Mouse (Mus musculus): Measurements from ENCODE around the gene Hoxb9.

DNA sequence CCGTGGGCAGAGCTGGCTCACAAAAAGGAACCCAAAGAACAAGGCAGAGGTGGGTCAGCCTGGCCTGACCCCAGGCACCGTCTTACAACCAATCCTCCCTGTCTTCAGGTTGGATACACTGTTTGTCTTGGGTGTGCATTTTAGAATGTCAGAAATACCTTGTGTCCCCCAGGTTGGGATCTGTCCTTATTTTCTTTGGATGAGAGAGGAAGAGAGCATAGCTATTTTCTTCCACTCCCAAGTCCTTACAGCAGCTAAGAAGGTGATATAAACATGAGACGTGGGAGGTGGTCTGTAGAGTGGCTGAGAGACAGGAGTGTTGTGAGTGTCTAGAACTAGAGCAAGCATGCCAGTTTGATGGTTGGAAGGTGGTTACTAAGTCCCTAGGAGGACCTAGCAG lies 26.2 kb downstream of the Hoxb9 start:
- TF ChIP-seq HCFC1 (IDR thresholded peaks at IDR 0.05; ENCODE audit: borderline replicate concordance, insufficient read depth, low read length): no peak
- no peak for TF ChIP-seq ZNF384 (IDR thresholded peaks at IDR 0.05; ENCODE audit: low read depth, low read length)
- TF ChIP-seq CHD2 (IDR thresholded peaks at IDR 0.05; ENCODE audit: low read depth, low read length): no peak
- TF ChIP-seq ZC3H11A (IDR thresholded peaks at IDR 0.05; ENCODE audit: borderline replicate concordance, low read depth, low read length): no peak
- TF ChIP-seq MAFK (IDR thresholded peaks at IDR 0.05; ENCODE audit: insufficient read depth, low read depth, low read length): no peak

All from ES-E14 (cell line).